Comparison of ENCODE assay signal across 8 mouse cellular contexts in the genomic region with DNA sequence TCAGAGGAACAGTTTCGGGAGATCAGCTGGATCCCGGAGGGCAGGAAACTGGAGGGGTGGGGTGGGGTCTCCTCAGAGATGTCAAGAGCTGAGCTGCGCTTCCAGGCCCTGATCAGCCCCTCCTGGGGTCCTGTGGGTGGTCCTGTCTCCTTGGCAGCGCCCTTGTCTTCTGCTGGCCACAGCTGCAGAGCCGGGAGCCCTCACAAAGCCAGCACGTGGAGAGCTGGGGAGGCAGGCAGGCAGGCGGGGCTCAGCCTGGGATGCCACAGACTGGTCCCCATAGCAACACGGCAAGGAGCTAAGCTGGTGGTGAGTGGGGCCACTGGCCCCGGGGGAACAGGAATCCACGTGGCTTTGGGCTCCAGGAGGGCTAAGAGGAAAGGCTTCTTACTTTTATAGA. TPM values are rescaled to one million over a fixed set of nuclear protein-coding genes. Genes with fewer than 3 reads are reported as not detected.
DNase-seq lines count a peak whose midpoint lies in the region; ATAC-seq lines count a peak whose summit lies in the region.

TSS of gene Fgd3 (minus strand) at position 272 of the 400 bp plus-strand sequence.

- H3K27ac ChIP-seq in kidney, embryonic 14.5 days (ENCODE audit: low read depth, low read length) = no peak within 1 kb of the TSS
- H3K27ac ChIP-seq in kidney, embryonic 16.5 days (ENCODE audit: low read length) = no peak within 1 kb of the TSS

- H3K36me3 ChIP-seq in kidney, embryonic 14.5 days (ENCODE audit: control insufficient read depth, insufficient read depth, low read length) = no peaks in the 10 kb centered on the region
- H3K36me3 ChIP-seq in kidney, embryonic 16.5 days (ENCODE audit: insufficient read depth, low read length) = no peaks in the 10 kb centered on the region

- WGBS in kidney, embryonic 14.5 days = 1% methylated on average over 10 of the region's 10 CpGs
- WGBS in kidney, embryonic 16.5 days = 4% methylated on average over 10 of the region's 10 CpGs

- peak; percentile 83 for ATAC-seq in kidney, embryonic 14.5 days (ENCODE audit: low FRiP score, low TSS enrichment)
- no peak for ATAC-seq in kidney, embryonic 16.5 days (ENCODE audit: low FRiP score, low TSS enrichment)

- H3K9ac ChIP-seq in kidney, embryonic 14.5 days (ENCODE audit: low read depth, low read length) = peak within 1 kb of the TSS; percentile 8; the same call in 1 of the 2 replicates
- peak within 1 kb of the TSS; percentile 42 for H3K9ac ChIP-seq in kidney, embryonic 16.5 days (replicated peaks; ENCODE audit: low read length)

- peak within 1 kb of the TSS; percentile 35 for H3K4me2 ChIP-seq in kidney, embryonic 14.5 days (replicated peaks; ENCODE audit: low read depth, low read length)
- H3K4me2 ChIP-seq in kidney, embryonic 16.5 days (replicated peaks; ENCODE audit: low read depth, low read length) = peak within 1 kb of the TSS; percentile 47

- peaks cover 9% of the 10 kb centered on the region for H3K4me1 ChIP-seq in kidney, embryonic 14.5 days (ENCODE audit: control insufficient read depth, insufficient read depth, low read length)
- H3K4me1 ChIP-seq in kidney, embryonic 16.5 days (ENCODE audit: insufficient read depth, low read length) = peaks cover 13% of the 10 kb centered on the region

- DNase-seq in kidney, adult 18-20 months = no peak
- DNase-seq in adrenal gland, postnatal 36 days = peak; percentile 76
- peak; percentile 60 for DNase-seq in forelimb bud, embryonic 11.5 days (ENCODE audit: low read depth, low spot score)
- peak; percentile 53 for DNase-seq in lung, postnatal 10 days
- DNase-seq in retina, postnatal 1 day = peak; percentile 92
- no peak for DNase-seq in urinary bladder, postnatal 4 days (ENCODE audit: low spot score in 2 of 2)

- H3K9me3 ChIP-seq in kidney, embryonic 14.5 days (ENCODE audit: control insufficient read depth, low read length) = no peaks in the 10 kb centered on the region
- no peaks in the 10 kb centered on the region for H3K9me3 ChIP-seq in kidney, embryonic 16.5 days (ENCODE audit: low read length)

- peak within 1 kb of the TSS; percentile 8; the same call in 1 of the 2 replicates for H3K4me3 ChIP-seq in kidney, embryonic 14.5 days (ENCODE audit: low read length)
- peak within 1 kb of the TSS; percentile 24; the same call in 1 of the 2 replicates for H3K4me3 ChIP-seq in kidney, embryonic 16.5 days (ENCODE audit: low read length)

- no peaks in the 10 kb centered on the region for H3K27me3 ChIP-seq in kidney, embryonic 14.5 days (ENCODE audit: control insufficient read depth, insufficient read depth, low read length)
- no peaks in the 10 kb centered on the region for H3K27me3 ChIP-seq in kidney, embryonic 16.5 days (ENCODE audit: insufficient read depth, low read length)

RNA-seq across cellular contexts. Expression of gene Fgd3, which starts in this region (rescaled TPM):
- polyA plus RNA-seq in kidney, embryonic 14.5 days (2014; fragmentation: Nextera tagmentation; extraction: Ambion mirVana) = 0.20 and 0.46 TPM in 2 replicates
- 1 to 10 TPM; 2.7 to 5.3 TPM for total RNA-seq in adrenal gland, postnatal 36 days (2021)
- 1.0 and 1.1 TPM in 2 replicates for polyA plus RNA-seq in kidney, embryonic 16.5 days (2015; fragmentation: Nextera tagmentation; extraction: Ambion mirVana)

Comparison
In these comparisons a context has a peak if more than half of its experiments do, and no peak if none do; other contexts are left out.
1. Peak in ATAC-seq, H3K4me3 ChIP-seq, H3K9ac ChIP-seq and H3K4me2 ChIP-seq in kidney, embryonic 14.5 days; RNA of the gene not detected or under 1 TPM.
2. DNase-seq: peak in adrenal gland, postnatal 36 days (2 of 2), forelimb bud, embryonic 11.5 days (single experiment), lung, postnatal 10 days (single experiment) and retina, postnatal 1 day (single experiment); none in kidney, adult 18-20 months (single experiment) and urinary bladder, postnatal 4 days (0 of 2).